Mouse (Mus musculus) frontal cortex, postnatal 36 days (tissue): ENCODE measurements around the gene Peak1.

Experiments used
- DNase-seq, 2 experiments: peaks; one replicate each; pipeline ENCODE4 v3.0.0; 2022; ENCODE audit warnings: low spot score in 2 of 2

Gene Peak1

GRCm38 (mm10) chr9:56415935-56416607 lies 1.8 kb downstream of the Peak1 start:
- DNase-seq: no peak

- DNase-seq: no peak
These were observed 2.5 kb downstream of the Peak1 start for GRCm38 (mm10) chr9:56415393-56415792.

- DNase-seq: no peak
These were observed 3.5 kb downstream of the Peak1 start for GRCm38 (mm10) chr9:56414322-56414721.

GRCm38 (mm10) chr9:56412716-56413115 lies 5.2 kb downstream of the Peak1 start:
- no peak for DNase-seq

GRCm38 (mm10) chr9:56409928-56410327 lies 7.9 kb downstream of the Peak1 start:
- no peak for DNase-seq

GRCm38 (mm10) chr9:56404619-56405018 lies 13.2 kb downstream of the Peak1 start:
- no peak for DNase-seq

GRCm38 (mm10) chr9:56396306-56396705 lies 21.6 kb downstream of the Peak1 start:
- no peak for DNase-seq

- no peak for DNase-seq
These were observed 25.0 kb downstream of the Peak1 start for GRCm38 (mm10) chr9:56392857-56393256.

- DNase-seq: no peak
These were observed 35.1 kb downstream of the Peak1 start for GRCm38 (mm10) chr9:56382786-56383185.

- peak; percentile 30 to 36 for DNase-seq
These were observed 43.5 kb downstream of the Peak1 start for GRCm38 (mm10) chr9:56374401-56374800.

GRCm38 (mm10) chr9:56370710-56371109 lies 47.2 kb downstream of the Peak1 start:
- DNase-seq: no peak

GRCm38 (mm10) chr9:56368814-56369213 lies 49.1 kb downstream of the Peak1 start:
- DNase-seq: no peak

GRCm38 (mm10) chr9:56363306-56363705 lies 54.6 kb downstream of the Peak1 start:
- DNase-seq: no peak

- DNase-seq: no peak
These were observed 58.6 kb downstream of the Peak1 start for GRCm38 (mm10) chr9:56359261-56359660.

GRCm38 (mm10) chr9:56355186-56355585 lies 62.7 kb downstream of the Peak1 start:
- DNase-seq: no peak

- no peak for DNase-seq
These were observed 71.5 kb downstream of the Peak1 start for GRCm38 (mm10) chr9:56346321-56346720.

GRCm38 (mm10) chr9:56339426-56340195 lies 78.3 kb downstream of the Peak1 start:
- no peak for DNase-seq

GRCm38 (mm10) chr9:56334363-56334762 lies 83.5 kb downstream of the Peak1 start:
- no peak for DNase-seq

GRCm38 (mm10) chr9:56332774-56333173 lies 85.1 kb downstream of the Peak1 start:
- no peak for DNase-seq

GRCm38 (mm10) chr9:56326511-56327005 lies 91.3 kb downstream of the Peak1 start:
- DNase-seq: no peak

GRCm38 (mm10) chr9:56325725-56326124 lies 92.1 kb downstream of the Peak1 start:
- DNase-seq: no peak

- DNase-seq: no peak
These were observed 93.1 kb downstream of the Peak1 start for GRCm38 (mm10) chr9:56324576-56325355.
